Mouse (Mus musculus) left cerebral cortex, adult 8-10 months (tissue): ENCODE measurements at regions not wholly inside any gene's neighbourhood (a gene's known extent, or its start where the extent isn't known, plus 50 kb on each side); places are given as distances from the start of the nearest gene placed in this dataset.
A peak's percentile ranks its signal among the peaks of the same experiment; 100 is the strongest.

Experiments
- DNase-seq, 2 experiments: peaks; one replicate each; pipeline ENCODE4 v3.0.0; 2022; ENCODE audit warnings: low spot score in 2 of 2

GRCm38 (mm10) chr1:76866304-76866968 lies 648.5 kb downstream of the Epha4 start:
- DNase-seq: peak in 1 of 2 experiments; percentile 7

GRCm38 (mm10) chr1:76873207-76873606 lies 641.7 kb downstream of the Epha4 start:
- DNase-seq: peak in 1 of 2 experiments; percentile 62

- DNase-seq: no peak
These were observed 634.6 kb downstream of the Epha4 start for GRCm38 (mm10) chr1:76880111-76880782.

GRCm38 (mm10) chr1:76880783-76881145 lies 634.1 kb downstream of the Epha4 start:
- DNase-seq: no peak

GRCm38 (mm10) chr1:76896152-76896864 lies 618.6 kb downstream of the Epha4 start:
- DNase-seq: no peak

GRCm38 (mm10) chr1:76897431-76897830 lies 617.5 kb downstream of the Epha4 start:
- no peak for DNase-seq

- no peak for DNase-seq
These were observed 603.4 kb downstream of the Epha4 start for GRCm38 (mm10) chr1:76911472-76911871.

GRCm38 (mm10) chr1:76919541-76919940 lies 595.3 kb downstream of the Epha4 start:
- no peak for DNase-seq

GRCm38 (mm10) chr1:76920634-76921033 lies 594.3 kb downstream of the Epha4 start:
- no peak for DNase-seq

- no peak for DNase-seq
These were observed 587.8 kb downstream of the Epha4 start for GRCm38 (mm10) chr1:76927041-76927440.

GRCm38 (mm10) chr1:76928035-76928434 lies 586.9 kb downstream of the Epha4 start:
- no peak for DNase-seq

GRCm38 (mm10) chr1:76933460-76933859 lies 581.4 kb downstream of the Epha4 start:
- no peak for DNase-seq

- DNase-seq: peak in 1 of 2 experiments; percentile 10
These were observed 572.2 kb downstream of the Epha4 start for GRCm38 (mm10) chr1:76942730-76943129.

GRCm38 (mm10) chr1:76944046-76944445 lies 570.8 kb downstream of the Epha4 start:
- DNase-seq: no peak

- DNase-seq: no peak
These were observed 559.9 kb downstream of the Epha4 start for GRCm38 (mm10) chr1:76955031-76955430.

- DNase-seq: no peak
These were observed 557.5 kb downstream of the Epha4 start for GRCm38 (mm10) chr1:76957411-76957810.

- no peak for DNase-seq
These were observed 556.2 kb downstream of the Epha4 start for GRCm38 (mm10) chr1:76958706-76959105.

GRCm38 (mm10) chr1:76972454-76972853 lies 542.4 kb downstream of the Epha4 start:
- DNase-seq: no peak

- no peak for DNase-seq
These were observed 539.6 kb downstream of the Epha4 start for GRCm38 (mm10) chr1:76975077-76975945.

GRCm38 (mm10) chr1:76980498-76981152 lies 534.3 kb downstream of the Epha4 start:
- DNase-seq: no peak

- DNase-seq: no peak
These were observed 521.1 kb downstream of the Epha4 start for GRCm38 (mm10) chr1:76993776-76994175.
